Mouse (Mus musculus): ENCODE measurements around the gene Olfr1505.

Olfr1505 gene

DNA sequence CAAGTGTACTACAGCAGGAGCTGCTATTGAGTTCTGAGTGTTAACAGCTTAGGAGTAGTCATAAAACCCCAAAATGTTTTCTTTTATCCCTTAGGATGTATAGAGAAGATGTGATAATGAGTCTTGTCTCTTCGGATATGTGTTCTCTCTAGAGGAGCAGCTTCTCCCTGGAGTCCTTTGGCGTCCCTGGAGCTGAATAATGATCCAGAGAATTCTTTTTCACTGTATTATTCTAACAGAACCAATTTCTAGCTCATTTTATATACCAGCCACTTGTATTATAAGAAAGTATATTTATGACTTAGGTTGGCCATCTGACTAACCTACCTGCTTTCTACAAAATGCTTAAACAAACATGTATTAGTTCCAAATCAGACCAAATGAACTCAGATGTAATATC lies at the start of gene Olfr1505:
Gene Olfr1505 (plus strand): TSS at position 301 of the 400 bp plus-strand sequence.
- no peak for DNase-seq (ENCODE audit: low spot score in 2 of 2)

DNA sequence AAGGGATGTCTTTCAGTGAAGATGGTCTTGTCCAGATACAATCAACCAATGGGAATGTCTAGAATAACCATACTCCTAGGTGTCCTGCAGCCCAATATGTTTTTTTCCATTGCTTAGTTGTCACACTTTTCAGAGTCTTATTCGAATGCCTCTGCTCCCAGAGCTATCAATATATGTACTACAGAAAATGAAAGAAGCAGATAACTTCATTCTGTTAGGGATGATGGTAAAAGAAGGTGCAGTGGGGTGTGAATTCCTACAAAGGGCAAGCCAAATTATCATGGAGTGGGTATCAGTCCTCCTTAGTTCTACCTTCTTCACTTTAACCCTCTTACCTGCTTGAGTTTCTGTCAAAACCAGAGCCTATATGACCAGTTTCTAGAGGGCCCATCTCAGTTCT lies 15.5 kb upstream of the Olfr1505 start, which contains the start of gene Olfr1504:
Gene Olfr1504 (minus strand): TSS at position 101 of the 400 bp plus-strand sequence.
- no peak for DNase-seq (ENCODE audit: low spot score in 2 of 2)

Measured in frontal cortex, postnatal 14 days (tissue).